Mouse (Mus musculus) embryonic fibroblast, embryonic 13.5 days (primary cell): ENCODE measurements around the gene Eif2s2.

ENCODE experiments used
- CTCF ChIP-seq: IDR thresholded peaks from 2 replicates; pipeline ENCODE4 v1.5.1; 2011; ENCODE audit warnings: mild to moderate bottlenecking, control low read depth, low read length, moderate library complexity, borderline replicate concordance; ENCODE audit not compliant: insufficient read depth
- POLR2A ChIP-seq: IDR thresholded peaks from 2 replicates; pipeline ENCODE4 v1.6.1; 2011; ENCODE audit warnings: low read depth, mild to moderate bottlenecking, control low read depth, low read length, moderate library complexity

- no peak for TF ChIP-seq CTCF
- no peak for TF ChIP-seq POLR2A
Observed at GRCm38 (mm10) chr2:154933884-154934283, 41.1 kb upstream of the Eif2s2 start.
